Mouse (Mus musculus): Measurements from ENCODE around the gene Elmo3.
"Not testable (repeated sequence)": the region's sequence is repeated elsewhere in the genome, so short reads cannot be mapped to it uniquely, and the experiment has no call there.

Gene Elmo3

DNA sequence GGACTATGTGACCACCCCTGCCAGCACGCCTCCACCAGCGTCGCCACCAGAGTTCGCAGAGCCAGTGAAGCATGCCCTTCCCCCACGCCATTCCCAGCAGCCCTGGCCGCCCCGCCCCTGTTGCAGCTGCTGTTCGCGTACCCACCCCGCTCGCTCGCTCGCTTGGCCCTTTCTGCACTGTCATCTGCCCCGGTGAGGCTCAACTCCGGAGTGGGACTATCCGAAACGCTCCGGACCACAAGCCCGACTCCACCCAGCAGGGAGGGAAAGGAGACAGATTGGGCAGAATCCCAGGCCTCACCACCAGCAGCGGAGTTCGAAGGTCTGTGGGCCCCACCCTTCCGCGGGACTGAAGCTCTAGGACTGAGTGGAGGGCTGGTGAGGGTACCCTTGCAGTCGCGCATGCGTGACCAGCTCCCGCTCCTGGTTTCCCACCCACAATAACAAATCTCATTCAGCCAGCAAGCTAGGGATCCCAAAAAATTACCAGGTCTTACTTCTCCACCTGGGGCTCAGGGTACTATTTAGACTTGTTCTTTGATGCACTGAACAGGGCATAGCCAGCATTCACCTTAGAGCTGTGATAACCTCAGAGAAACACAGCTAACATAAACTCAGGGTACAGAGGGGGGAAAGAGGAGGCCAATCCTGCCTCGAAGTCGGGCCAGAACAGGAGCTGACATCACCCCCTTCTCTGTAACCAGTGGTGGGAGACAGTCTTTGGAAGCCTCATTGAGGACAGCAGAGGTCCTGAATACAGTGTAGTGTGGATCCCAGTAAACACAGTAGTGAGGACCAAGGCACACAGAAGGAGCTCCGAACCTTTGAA lies 28.9 kb upstream of the Elmo3 start:
- peak; percentile 52 to 60 for DNase-seq

DNA sequence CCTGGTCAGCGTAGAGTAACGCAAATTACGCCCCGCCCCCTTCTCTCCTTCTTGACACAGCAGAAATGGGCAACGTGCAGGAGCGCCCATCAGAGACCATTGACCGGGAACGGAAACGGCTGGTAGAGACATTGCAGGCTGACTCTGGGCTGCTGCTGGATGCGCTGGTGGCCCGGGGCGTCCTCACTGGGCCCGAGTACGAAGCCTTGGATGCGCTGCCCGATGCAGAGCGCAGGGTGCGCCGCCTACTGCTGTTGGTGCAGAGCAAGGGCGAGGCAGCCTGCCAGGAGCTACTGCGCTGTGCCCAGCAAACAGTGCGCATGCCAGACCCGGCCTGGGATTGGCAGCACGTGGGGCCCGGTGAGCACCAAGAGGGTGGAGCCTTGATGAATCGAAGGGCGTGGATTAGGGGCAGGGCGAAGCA lies 26.5 kb upstream of the Elmo3 start:
- DNase-seq, result peak in 1 of 2 experiments; percentile 50

DNA sequence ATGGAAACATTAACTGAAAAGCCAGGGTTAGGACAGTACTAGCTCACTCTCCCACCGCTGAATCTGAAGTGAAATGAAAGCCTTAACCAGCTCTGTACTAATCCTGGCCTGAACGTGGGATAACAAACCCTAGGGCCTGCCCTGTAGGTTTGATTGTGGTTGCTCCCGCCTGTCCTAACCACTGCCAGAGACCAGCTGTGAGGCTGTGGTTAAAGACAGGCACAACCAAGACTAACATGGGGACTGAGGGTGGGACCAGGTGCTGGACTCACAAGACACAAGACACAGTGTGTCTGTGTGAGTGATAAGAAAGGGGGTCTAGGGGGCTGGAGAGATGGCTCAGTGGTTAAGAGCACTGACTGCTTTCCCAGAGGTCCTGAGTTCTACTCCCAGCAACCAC lies 24.8 kb upstream of the Elmo3 start:
- DNase-seq, result no peak

DNA sequence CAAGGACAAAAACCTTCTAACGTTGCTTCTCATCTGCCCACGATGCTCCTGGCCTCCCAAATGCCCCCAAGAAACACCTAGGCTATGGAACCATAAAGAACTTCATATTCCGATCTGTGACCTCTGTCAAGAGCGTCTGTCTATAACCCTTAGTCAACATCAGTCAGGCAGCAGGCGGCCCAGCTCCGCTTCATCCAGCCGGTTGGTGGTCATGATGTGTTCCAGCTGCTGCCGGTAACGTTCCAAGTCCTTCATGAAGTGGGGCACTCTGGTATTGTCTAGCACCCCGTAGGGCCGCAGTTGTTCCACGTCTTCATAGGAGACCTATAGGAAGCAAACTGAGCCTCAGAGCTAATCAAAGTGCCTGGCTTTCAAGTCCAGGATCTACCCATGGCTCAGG lies 23.6 kb upstream of the Elmo3 start:
- no peak for DNase-seq

DNA sequence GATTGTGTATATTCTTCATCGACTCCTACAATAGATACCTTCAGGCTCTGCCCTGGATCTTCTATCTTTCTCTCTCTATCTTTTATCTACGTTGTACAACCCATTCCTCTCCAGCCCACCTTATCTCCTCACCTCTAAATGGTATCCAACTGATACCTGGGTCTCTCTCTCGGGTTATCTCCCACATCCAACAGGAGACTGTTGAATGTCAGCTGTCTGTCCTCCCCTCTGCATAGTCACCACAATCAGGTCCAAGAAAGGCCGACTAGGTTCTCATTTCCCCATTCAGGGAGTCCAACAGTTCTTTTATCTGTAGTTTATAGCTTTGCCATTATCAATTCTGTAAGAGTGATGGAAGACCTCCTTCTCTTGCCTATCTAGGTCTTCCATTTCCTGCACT lies 23.2 kb upstream of the Elmo3 start:
- no peak for DNase-seq

DNA sequence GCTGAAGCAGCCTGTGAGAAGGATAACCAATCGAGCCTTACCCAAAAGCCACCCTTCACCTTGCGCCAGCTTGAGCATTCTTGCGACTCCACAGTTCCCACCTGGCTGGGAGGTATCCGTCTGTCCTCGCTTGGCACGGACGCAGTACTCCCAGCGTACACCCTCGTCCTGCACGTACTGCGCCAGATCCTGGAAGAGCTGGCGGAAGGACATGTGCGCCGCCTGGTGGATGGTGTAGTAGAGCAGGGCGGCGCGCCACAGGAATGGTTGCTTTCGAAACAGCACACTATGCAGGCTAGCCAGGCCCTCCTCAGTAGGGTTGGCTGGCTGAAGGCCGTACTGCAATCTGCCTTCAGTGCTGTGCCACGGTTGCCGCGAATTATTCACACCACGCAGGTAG lies 22.3 kb upstream of the Elmo3 start:
- DNase-seq, result no peak

DNA sequence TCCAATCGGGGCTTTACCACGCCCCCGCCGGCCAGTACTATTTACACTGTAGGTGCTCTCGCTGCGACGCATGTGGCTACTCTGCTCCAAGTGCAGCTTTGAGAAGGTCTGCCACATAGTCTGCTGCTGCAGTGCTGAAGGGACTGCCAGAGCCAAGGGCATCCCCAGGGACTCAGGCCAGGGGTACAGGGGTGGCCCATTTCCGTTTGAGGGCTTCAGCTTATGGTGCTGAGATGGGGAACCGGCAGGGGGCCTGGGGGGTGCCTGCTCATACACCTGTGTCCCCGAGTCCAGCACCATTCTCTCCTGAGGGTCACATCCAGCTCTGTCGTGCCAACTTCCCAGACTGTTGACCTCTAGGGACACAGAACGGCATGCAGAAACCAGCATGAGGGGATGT lies 19.9 kb upstream of the Elmo3 start:
- no peak for DNase-seq

DNA sequence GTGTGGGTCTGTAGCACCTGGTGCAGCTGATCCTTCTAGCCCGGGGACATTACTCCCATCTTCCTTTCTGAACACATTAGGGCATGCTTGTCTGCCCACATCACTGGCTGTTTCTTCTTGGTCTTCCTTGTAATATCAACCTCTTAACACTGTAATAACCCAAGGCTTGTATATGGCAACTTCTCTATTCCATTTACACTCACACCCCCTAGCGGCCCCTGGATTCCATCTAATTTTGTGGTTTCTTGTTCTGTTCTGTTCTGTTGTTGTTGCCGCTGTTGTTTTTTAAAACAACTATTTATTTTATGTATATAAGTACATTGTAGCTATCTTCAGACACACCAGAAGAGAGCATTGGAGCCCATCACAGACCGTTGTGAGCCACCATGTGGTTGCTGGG lies 18.5 kb upstream of the Elmo3 start:
- no peak for DNase-seq

DNA sequence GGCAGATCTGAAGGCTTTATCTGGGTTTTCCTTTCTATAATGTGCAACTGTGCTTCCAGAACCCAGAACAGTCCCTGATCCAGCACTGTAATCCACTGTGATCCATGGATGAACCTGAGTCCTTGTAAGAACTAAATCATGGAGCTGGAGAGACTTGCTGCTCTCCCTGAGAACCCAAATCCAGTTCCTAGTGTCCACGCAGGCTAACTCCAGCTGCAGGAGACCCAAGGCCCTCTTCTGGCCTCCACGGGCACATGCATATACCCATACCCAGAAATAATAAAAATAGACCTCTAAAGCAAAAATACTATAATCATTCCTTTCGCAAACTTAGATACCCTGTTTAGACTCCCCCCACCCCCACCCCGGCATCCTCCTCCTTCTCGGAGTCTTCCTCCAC lies 17.2 kb upstream of the Elmo3 start:
- no peak for DNase-seq

DNA sequence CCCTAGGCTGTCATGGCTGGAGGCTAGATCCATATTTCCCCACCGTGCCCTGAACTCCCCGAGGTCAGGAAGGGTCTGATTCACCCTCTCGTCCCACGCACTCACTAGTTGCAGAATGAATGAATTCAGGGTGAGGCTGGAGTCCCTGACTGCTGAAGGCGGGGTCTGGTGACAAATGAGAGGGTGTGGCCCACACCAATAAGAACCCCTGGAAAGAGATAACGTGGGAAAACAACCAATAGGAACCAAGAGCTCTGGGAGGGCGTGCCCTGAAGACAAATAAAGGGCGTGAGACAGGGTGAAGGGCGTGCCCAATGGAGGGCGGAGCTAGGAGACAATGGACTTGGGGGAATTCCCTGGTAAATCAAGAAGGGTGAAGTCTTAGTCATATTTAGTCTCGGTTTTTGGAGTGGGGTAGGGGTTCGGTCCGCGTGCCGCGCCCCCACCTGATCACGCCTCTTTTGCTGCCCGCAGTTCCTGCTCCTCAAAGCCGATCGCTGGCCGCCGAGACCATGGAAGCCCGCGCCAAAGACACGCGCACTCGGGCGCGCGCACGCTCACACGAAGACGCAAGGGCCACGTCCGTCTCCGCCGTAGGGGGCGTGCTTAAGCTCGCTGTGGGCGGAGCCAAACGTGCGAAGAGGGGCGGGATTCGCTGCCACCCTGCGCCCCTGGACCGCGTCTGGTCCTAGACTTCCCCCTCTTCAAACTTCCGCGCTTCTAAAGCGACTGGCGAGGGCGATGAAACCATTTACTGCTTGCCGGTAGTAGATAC lies 16.3 kb upstream of the Elmo3 start:
- DNase-seq, result peak; percentile 96 to 97

DNA sequence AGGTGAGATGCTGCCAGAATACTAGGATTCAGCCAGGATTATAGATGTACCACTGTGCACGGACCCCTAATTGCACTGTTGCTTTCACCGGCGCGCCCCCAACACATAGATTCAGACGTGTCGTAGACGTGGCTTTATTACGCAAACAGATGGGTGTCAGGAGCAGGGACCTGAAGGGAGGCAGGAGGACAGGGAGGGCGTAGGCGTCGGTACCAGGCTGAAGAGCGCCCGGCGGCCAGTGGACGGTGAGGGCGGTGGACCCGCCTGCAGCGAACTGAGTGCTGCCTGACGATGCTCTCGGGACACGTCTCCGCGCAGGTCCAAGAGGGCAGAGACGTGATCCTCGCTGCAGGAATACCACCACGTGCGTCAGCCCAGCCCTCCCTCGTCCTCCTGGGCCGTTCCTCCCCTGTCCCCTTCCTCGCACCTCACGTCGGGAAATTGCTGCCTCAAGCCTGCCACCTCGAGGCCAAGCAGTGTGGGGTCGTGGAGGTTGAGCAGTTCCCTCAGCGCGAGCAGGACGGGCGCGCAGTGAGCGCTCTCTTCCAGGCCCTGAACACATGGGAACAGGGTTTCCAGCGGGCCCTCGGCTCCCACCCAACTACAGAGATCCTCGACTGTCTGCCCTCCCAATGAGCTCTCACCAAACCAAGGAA lies 15.5 kb upstream of the Elmo3 start, which contains the start of gene 4931428F04Rik:
TSS of gene 4931428F04Rik (minus strand) at position 60 of the 656 bp plus-strand sequence.
- DNase-seq, result peak; percentile 63 to 74

DNA sequence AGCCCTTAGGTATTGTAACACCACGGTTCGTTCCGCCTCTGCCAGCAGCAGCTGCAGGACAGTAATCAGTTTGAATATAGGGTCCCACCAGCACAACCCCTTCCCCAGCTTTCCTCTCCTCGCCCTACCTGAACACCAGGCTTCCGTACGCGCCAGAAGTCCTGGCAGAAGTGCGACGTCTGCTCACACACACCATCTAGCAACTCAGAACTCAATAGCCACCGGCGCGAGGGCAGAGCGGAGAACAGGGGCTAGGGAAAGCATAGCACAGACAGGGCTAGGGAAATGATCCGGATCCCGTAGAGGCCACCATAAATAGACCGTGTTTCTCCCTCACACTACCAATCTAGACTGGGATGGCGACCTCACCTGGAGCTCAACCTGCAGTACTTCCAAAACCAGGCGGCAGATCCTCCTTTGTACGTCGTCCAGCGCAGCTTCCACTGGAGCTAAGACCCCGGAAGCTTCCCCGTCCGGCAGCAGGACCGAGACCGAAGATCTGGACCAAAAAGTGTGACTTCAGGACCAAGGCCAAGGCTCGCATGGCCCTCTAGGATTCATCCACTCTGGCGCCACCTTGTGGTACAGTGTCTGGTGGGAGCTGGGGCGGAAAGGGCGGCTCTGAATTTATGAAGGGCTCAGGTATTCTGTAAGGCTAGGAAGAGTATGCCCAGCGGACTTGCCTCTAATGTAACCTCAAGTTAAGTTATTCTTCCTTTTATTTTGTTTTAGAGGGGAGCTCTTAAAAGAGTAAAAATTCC lies 14.7 kb upstream of the Elmo3 start:
- peak; percentile 83 to 88 for DNase-seq

DNA sequence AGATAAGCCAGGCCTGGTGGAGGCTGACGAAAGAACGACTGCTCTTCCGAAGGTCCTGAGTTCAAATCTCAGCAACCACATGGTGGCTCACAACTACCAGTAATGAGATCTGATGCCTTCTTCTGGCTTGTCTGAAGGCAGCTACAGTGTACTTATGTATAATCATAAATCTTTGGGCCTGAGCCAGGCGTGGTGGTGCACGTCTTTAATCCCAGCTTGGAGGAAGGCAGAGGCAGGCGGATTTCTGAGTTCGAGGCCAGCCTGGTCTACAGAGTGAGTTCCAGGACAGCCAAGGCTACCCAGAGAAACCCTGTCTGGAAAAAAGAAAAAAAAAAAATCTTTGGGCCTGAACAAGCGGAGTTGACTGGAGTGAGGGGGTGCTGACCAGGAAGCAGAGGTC lies 14.0 kb upstream of the Elmo3 start:
- DNase-seq, result not testable (repeated sequence)

DNA sequence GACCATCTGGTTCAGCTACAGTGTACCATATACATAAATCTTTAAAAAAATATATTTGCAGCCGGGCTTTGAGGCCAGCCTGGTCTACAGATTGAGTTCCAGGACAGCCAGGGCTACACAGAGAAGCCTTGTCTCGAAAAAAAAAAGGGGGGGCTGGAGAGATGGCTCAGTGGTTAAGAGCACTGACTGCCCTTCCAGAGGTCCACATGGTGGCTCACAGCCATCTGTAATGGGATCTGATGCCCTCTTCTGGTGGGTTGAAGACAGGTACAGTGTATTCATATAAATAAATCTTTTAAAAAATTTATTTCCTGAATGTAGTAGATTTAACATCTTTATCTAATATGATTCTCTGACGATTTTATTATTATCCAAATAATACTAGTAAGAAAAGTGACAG lies 13.6 kb upstream of the Elmo3 start:
- DNase-seq, result not testable (repeated sequence)

DNA sequence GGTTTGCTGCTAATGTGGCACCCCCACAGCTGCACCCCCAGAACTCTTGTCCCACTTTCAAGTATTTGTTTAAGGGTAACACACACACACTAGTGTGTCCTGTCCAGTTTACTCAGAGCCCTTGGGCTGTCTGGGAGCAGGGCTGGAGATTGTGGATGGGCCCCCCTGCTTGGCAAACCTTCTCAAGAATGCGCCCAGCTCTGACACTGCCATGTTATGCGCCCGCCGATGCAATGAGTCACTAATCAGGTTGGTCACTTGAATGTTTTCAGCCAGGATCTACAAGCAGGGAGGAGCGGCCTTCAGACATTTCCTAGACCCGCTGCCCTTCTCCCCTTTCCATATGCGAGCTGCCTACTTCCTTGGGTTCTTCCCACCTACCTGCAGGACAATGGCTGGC lies 12.9 kb upstream of the Elmo3 start:
- no peak for DNase-seq

DNA sequence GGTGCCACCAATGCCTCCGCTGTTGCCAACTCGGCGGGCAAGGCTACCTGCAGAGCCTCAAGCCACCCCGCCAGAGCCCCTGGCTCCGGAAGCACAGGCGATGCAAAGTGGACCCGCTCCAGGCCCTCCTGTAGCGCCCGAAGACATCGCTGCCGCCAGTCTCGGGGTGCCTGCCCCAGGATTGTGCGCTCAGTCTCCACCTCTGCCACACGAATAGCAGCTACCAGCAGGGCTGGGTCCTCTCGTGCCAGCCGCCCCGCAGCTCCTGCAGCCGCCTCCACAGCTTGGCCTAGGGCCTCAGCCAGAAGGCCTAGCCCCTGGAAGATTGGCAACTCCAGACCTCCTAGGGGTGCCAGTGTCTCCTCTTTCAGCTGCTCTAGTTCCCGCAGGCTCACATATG lies 12.0 kb upstream of the Elmo3 start:
- peak in 1 of 2 experiments; percentile 10 for DNase-seq

DNA sequence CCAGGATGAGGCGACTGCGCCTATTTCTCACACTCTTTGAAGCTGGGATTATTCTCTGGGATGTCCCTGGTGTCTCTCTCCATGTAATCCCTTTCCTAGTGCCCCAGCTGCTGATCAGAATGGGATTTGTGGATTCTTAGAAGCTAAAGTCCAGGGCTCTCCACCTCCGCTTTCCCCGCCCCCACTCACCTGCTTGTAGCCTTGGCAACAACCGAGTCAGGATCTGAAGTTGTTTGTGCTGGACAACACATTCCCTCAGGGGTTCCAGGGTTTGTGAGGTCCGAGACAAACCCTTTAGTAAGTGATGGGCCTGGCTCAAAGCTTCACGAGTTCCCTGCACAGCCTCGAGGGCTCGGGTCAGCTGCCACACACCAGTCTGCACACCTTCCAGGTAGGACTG lies 10.6 kb upstream of the Elmo3 start:
- DNase-seq, result no peak

DNA sequence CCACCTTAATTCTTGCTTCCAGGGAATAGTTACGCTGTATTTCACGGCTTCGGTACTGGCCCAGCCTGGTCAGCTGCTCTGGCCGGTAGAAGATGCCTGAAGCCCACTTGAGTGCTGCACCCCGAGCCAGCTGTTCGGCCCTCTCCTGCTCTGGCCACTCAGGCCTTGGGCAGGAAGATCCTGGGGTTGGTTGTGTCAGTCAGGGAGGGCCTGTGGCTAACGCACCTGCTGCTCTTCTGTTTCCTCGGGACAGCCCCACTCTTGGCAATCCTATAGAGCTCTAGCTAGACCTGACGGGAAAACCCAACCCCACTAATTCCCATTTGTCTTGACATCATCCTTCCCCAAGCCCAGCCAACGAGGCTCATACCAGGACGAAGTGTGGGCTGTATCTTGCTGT lies 10.1 kb upstream of the Elmo3 start:
- DNase-seq, result peak in 1 of 2 experiments; percentile 8

DNA sequence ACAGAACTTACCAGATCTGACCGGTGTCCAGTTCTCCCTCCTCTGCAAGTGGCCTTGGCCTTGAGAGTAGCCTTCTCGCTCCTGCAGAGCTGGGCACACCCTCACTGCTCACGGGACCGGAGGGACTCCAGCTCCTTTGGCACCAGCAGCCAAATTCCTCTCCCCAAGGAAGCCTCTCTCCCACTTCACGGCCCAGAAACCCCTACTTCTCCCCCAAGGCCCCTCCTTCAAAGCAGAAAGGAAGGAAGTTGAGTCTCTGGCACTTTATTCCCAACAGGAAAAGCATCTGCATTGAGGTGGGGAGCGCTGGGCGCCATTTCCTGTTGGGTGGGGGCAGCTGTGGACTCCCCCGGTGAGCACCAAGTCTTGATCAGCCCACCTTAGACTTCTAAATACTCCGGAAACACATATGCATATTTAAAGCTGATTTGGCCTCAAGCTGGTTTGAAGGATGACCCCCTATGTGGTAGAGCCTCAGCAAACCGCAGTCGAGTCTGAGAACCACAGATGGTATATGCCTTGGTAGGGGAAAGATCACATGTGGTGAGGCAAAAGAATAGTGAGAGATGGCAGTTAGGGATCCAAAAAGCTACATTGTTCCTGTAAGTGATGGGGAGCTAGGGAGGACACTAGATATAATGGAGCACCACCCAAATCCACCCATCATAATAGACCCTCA lies 9.4 kb upstream of the Elmo3 start, which contains the start of gene Exoc3l:
TSS of gene Exoc3l (minus strand) at position 207 of the 679 bp plus-strand sequence.
- DNase-seq, result peak in 1 of 2 experiments; percentile 35

DNA sequence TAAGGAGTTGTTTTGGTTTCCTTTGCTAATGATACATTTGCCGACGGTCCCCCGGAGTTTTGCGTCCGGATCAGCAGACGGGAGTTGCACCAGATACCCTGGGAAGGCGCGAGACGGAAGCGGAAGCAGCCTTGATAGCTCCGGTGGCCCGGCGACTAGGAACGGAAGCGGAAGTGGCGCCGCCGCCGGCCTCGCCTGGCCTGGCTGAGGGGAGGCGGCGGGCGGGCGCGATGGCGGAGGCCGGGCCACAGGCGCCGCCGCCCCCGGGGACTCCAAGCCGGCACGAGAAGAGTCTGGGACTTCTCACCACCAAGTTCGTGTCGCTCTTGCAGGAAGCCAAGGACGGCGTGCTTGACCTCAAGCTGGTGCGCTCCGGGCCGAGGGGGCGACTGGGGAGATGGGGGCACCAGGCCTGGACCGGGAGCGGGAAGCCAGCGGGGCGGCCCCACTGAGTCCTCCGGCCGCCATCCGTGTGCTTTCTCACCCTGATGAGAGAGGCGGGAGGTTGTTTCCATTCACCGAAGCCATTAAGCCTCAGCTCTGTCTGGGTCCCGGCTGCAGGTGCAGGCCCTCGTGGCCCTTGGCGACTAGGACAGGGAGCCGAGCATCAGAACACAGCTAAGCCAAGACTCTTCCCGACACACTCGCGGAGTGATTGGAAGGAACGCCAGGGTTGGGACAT lies 7.7 kb upstream of the Elmo3 start, which contains the start of gene E2f4:
TSS of gene E2f4 (plus strand) at position 153 of the 682 bp plus-strand sequence.
- DNase-seq, result peak; percentile 88 to 90

Measured in thymus, postnatal 36 days (tissue).